Mouse (Mus musculus): ENCODE measurements around the gene Gsg1.
A peak's percentile ranks its signal among the peaks of the same experiment; 100 is the strongest.

Gene Gsg1

DNA sequence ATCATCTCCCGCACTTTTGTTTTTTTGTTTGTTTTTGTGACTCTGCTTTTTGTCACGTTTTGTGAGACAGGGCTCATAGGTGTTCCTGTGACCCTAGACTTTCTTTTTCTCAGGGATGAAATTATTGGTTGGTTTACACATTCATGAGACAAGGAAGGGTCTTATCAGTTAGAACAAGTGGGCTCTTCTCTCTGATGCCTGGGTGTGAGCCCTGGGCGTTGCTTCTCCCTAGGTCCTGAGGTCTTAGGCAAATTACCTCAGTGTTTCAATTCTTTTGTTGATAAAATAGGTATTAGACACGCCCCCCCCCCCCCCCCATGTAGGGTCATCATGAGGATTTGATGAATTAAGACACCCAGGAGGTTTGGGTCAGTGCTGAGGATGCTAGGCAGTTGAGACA is 49.3 kb downstream of the Gsg1 start:
- no peak for DNase-seq

GRCm38 (mm10) chr6:135203737-135204136 is 50.4 kb downstream of the Gsg1 start:
- no peak for DNase-seq

DNA sequence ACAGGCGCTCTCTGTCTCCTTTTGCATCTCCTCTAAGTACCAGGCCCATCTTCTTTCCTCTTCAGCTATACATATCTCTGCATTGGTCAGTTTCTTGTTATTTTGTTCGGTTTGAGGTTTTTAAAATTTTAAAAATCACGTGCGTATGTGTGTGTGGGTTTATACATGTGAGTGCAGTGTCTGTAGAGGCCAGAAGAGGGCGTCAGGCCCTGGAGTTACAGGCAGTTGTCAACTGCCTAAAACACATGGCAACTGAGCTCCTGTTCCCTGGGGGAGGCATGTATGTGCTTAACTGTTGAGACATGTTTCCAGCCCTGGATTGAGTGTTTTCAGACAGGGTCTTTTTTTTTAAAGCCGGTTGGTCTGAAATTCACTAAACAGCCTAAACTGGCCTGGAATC is 51.5 kb downstream of the Gsg1 start:
- DNase-seq, result no peak

DNA sequence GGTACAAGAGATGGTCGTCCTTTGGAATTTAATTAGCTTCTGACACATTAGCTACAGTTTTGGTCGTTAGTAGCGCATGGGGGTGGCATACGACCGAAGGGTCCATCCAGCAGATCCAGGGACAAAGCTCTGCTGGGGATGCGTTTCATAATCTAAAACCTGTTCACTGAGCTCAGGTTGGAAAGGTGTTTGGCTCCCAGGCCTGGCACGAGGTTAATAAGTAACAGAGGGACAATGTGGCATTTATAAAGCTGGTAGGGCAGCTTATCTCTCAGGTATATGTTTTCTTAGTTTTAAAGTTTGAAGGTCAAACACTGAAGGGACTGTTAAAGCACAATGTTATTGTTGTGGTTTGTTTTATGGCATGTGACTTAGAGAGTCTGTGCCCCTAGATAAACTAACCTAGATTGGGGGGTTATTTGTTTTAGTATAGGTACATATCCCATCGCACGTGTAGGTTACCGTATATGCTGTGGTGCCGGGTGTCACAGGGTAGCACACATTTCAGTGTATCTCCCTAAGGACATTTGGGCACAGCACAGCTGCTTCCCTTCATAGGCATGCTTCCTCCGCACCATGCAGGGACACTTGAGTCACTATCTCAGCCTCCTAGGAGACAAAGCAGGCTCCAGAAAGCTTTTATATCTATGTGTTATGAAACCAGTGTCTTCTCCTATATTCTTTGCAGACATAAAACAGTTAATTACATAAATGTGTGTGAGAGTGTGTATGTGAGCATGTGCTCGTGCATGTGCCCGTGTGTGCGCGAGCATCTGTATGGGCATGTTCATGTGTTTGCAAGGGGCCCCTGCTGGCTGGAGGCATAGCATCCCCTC is 53.8 kb downstream of the Gsg1 start:
- no peak for DNase-seq

GRCm38 (mm10) chr6:135198726-135199125 is 55.4 kb downstream of the Gsg1 start:
- DNase-seq, result no peak

DNA sequence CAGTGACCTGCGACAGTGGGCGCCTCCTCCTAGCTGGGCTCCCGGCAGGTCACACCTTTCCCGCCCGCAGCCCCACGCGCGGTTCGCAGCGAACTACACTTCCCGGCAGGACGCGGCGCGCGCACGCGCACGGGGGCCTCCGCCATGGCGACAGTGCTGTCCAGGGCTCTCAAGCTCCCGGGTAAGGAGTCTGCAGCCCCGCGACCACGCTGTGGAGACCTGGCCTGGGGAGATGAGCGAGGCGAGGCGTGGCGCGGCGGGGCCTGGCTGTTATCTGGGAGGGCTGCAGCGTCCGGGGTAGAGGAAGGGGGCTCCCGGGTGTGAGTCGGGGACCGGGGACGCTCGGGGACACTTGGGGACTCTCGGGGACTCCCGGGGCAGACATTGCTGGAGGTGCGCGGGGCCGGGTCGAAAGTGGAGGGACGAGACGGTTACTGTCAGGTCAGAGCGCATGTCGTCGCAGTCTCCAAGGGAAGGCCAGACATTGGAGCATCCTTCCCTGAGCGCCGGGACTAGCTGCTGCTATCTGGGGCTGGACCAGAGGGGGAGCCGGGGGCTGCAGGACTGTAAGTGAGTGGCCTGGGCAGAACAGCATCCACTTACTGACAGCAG is 56.1 kb downstream of the Gsg1 start, which contains the start of the genes Fam234b and Hebp1:
TSS of gene Fam234b (plus strand) at position 57 of the 612 bp plus-strand sequence.
TSS of gene Hebp1 (minus strand) at position 102 of the 612 bp plus-strand sequence.
- peak; percentile 67 to 80 for DNase-seq

GRCm38 (mm10) chr6:135197446-135197845 is 56.7 kb downstream of the Gsg1 start:
- DNase-seq, result no peak

DNA sequence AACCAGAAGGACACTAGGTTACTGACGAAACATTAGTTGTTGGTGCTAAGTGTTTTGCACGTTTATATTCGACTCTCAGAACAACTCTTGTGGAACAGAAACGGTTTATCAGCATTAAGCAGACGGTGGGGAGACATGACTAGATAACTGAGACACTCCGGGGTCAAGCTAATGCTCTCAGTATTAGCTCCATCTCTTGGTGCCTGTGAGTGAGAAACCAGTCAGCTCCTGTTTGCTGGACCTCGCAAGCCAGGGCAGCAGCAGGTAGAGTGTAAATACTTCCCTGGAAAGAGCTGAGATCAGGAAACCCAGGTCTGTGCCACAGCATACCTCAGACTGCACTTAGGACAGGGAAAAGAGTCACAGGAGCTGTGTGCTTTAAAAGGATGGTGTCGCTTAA is 57.4 kb downstream of the Gsg1 start:
- DNase-seq, result no peak

- DNase-seq, result no peak
These were observed 59.2 kb downstream of the Gsg1 start for GRCm38 (mm10) chr6:135194907-135195306.

DNA sequence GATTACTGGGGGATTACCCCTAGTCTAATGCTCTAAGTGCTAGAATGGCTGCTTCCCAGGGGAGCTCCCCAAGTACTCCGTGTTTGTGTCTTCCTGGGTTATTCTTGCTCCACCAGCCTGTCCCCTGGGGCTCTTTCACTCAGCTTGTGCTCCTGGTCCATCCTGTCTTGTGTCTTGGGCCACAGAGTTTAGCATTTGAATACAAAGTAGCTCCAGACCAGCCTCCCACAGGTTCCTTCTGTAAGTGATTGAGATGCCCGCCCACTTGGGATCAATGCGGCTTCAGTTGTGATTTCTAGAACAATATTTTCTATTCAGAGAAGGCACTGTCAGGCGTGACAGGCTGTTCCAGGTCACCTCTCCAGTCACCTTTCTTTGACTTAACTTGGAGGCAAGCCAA is 60.4 kb downstream of the Gsg1 start:
- no peak for DNase-seq

GRCm38 (mm10) chr6:135192993-135193392 is 61.2 kb downstream of the Gsg1 start:
- DNase-seq, result no peak

DNA sequence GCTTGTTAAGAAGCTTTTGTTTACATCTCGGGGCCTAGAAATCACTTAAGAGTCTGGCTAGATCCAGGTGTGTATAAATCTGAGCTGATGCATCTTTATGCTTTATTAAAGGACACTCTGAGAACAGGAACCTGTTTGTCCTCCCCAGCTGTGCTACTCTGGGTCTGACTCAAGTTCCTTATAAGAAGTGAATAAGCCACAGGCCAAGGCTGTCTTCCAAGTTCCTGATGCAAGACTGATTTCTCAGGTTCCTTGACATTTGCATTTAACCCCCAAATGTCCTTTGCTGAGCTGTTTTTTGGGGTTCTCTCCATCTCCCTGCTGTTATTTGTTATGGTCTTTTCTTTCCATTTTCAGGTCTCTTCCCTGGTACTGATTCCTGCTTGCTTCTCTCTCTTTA is 62.2 kb downstream of the Gsg1 start:
- DNase-seq, result no peak

DNA sequence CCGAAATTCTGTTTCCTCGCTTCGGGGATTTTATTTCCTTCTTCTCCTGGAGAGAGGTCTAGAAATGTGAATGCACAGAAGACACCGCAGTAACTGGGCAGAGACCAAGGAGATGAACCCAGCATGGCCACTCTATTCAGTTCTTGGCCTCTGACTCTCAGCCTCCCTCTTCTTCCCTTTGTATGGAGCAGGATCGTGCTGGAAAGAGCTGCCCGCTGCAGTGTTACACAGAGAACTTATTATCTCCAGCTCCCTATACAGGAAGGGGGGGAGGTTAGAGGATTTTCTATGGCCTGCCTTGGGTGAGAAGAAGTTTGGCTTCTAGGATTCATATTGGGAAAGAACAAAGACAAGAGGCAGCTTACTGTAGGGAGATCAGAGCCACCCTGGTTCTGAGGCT is 64.0 kb downstream of the Gsg1 start:
- DNase-seq, result no peak

DNA sequence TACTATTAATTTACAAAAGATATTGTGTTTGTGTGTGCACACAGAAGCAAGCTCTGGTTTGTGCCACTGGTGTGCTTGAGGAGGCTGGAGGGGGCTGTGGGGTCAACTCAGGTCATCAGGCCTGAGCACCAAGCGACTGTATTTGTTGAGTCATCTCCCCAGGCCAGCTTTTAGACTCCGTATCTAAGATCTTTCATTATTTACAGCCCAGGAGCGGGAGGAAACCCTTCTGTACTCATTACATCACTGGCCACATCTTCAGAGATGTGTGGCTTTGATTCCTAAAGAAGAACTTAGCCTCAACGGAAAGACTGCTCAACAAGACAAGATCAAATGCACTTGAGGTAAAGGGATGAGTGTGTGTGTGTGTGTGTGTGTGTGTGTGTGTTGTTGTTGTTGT is 65.5 kb downstream of the Gsg1 start:
- DNase-seq, result no peak
